Mouse (Mus musculus) retina, postnatal 1 day (tissue): ENCODE data around the gene Olfr211.
"Not testable (repeated sequence)": the region's sequence is repeated elsewhere in the genome, so short reads cannot be mapped to it uniquely, and the experiment has no call there.

ENCODE experiments used
- DNase-seq: peaks from one replicate; pipeline ENCODE4 v3.0.0-alpha.2; 2012

Olfr211 gene

GRCm38 (mm10) chr6:116488791-116489190, at the start of gene Olfr211:
Gene Olfr211 (plus strand): TSS chr6:116489091.
- peak; percentile 31 for DNase-seq

GRCm38 (mm10) chr6:116439531-116439930, 49.4 kb upstream of the Olfr211 start:
- DNase-seq: no peak

GRCm38 (mm10) chr6:116440447-116440846, 48.4 kb upstream of the Olfr211 start:
- no peak for DNase-seq

- no peak for DNase-seq
Measured at GRCm38 (mm10) chr6:116440849-116441248, 48.0 kb upstream of the Olfr211 start.

- DNase-seq: no peak
Measured at GRCm38 (mm10) chr6:116455781-116456180, 33.1 kb upstream of the Olfr211 start.

GRCm38 (mm10) chr6:116456482-116456881, 32.4 kb upstream of the Olfr211 start:
- DNase-seq: no peak

- no peak for DNase-seq
Measured at GRCm38 (mm10) chr6:116458728-116459127, 30.2 kb upstream of the Olfr211 start.

GRCm38 (mm10) chr6:116459232-116459631, 29.7 kb upstream of the Olfr211 start:
- no peak for DNase-seq

- DNase-seq: peak; percentile 53
Measured at GRCm38 (mm10) chr6:116460544-116461283, 28.2 kb upstream of the Olfr211 start, which contains the start of gene Alox5. Gene Alox5 (minus strand): TSS chr6:116461178.

- peak; percentile 19 for DNase-seq
Measured at GRCm38 (mm10) chr6:116468081-116468480, 20.8 kb upstream of the Olfr211 start.

GRCm38 (mm10) chr6:116485081-116485480, 3.8 kb upstream of the Olfr211 start:
- no peak for DNase-seq

GRCm38 (mm10) chr6:116486833-116487232, 2.1 kb upstream of the Olfr211 start:
- DNase-seq: no peak

- DNase-seq: no peak
Measured at GRCm38 (mm10) chr6:116493742-116494141, 4.9 kb downstream of the Olfr211 start.

- DNase-seq: no peak
Measured at GRCm38 (mm10) chr6:116495960-116496359, 7.1 kb downstream of the Olfr211 start.

- not testable (repeated sequence) for DNase-seq
Measured at GRCm38 (mm10) chr6:116506302-116507003, 17.6 kb downstream of the Olfr211 start, which contains the start of gene Olfr212. Gene Olfr212 (plus strand): TSS chr6:116506516.

GRCm38 (mm10) chr6:116514832-116515231, 25.9 kb downstream of the Olfr211 start:
- DNase-seq: no peak

GRCm38 (mm10) chr6:116538156-116538555, 49.3 kb downstream of the Olfr211 start, which contains the start of gene Olfr213:
Gene Olfr213 (plus strand): TSS chr6:116538456.
- no peak for DNase-seq

GRCm38 (mm10) chr6:116542500-116542899, 53.6 kb downstream of the Olfr211 start:
- no peak for DNase-seq
